Mouse (Mus musculus) thymus, postnatal 4 days (tissue): Measurements from ENCODE around the gene Fam71d.

Experiments
- DNase-seq: peaks from one replicate; pipeline ENCODE4 v3.0.0; 2021

Gene Fam71d

GRCm38 (mm10) chr12:78691325-78691724 lies at the start of gene Fam71d:
Gene Fam71d, plus strand, starts transcription at chr12:78691535.
- no peak for DNase-seq

GRCm38 (mm10) chr12:78643691-78644090 lies 47.6 kb upstream of the Fam71d start:
- no peak for DNase-seq

- DNase-seq: no peak
These were observed 46.1 kb upstream of the Fam71d start for GRCm38 (mm10) chr12:78645282-78645681.

- DNase-seq: no peak
These were observed 31.5 kb upstream of the Fam71d start for GRCm38 (mm10) chr12:78659718-78660304.

- no peak for DNase-seq
These were observed 13.1 kb upstream of the Fam71d start for GRCm38 (mm10) chr12:78678101-78678806.

DNA sequence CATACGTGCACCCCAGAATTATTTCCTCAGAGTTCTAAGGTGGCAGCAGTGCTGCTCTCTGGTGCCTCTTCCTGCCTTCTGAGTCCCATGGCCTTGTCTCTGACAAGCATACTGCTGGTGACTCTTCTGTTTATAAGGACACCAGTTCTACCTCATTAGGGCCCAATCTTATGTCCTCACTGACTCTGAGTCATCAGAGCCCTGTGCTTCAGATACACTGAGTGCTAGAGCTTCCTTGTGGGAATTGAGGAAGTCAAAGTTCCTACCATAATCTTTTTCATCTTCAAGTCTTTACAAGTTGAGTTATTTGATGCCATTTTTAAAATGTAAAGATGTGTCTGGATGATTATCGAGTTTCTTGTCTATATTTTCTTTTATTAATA lies 12.5 kb upstream of the Fam71d start:
- DNase-seq: no peak

GRCm38 (mm10) chr12:78681048-78681447 lies 10.3 kb upstream of the Fam71d start:
- no peak for DNase-seq

DNA sequence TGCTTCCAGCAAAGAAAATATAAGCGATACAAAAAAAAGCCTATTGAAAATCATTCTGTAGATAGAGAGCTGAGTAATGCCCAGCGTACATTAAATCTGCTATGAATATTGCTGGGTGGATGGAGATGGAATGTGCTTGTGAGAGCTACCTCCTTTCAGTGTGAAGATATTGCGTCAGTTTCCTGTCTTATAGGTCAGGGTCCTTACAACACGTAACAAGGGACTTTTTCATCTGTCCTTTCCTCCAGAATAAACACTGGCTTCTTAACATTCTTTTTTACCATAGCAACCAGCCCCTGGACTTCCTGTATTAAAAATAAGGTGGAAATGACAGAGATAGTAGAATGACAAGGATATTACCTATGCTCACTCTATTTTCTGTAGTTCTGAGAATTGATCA lies 9.1 kb upstream of the Fam71d start:
- no peak for DNase-seq

DNA sequence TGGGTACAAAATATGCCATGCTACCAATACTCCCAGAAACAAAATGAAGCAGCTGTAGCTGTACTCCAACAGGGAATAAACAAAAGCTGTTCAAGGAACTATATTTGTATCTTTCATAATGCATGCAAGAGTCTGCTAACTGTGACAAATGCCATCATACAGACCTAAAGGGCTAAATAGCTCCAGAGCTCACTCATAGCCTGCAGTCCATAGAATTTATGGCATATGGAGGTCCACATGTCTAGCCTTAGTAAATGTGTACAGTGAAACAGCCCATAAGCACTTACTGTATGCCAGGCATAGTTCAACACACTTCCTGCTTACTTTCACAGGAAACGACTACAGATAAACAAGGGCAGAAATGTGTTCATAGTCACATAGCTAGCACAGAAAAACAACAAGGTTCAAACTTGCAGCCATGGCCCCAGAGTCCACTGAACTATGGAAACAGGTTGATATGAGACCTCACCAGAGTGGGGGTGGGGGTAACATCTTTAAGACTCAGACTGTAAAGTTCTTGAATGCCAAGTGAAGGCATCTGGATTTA lies 5.6 kb upstream of the Fam71d start:
- no peak for DNase-seq

GRCm38 (mm10) chr12:78688876-78689275 lies 2.5 kb upstream of the Fam71d start:
- DNase-seq: no peak

- no peak for DNase-seq
These were observed 1.9 kb downstream of the Fam71d start for GRCm38 (mm10) chr12:78693281-78693680.

- DNase-seq: no peak
These were observed 26.4 kb downstream of the Fam71d start for GRCm38 (mm10) chr12:78717783-78718182.

DNA sequence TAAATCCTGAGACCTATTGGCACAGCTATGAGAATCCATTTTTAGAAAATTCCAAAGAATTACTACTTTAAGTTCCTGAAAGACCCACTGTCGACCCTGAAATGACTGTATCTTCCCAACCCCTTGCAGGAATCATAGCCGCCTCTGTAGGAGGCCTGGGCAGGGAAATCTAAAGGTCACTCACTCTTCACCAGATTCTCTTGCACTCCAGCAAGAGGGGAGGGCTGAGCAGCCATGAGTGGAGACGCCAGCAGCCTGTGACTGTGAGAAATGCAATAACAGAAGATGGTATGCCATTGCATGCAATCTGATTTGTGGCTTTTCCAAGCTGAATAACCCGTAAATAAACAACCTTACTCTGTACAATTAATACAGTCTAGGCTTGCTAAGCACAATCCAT lies 36.4 kb downstream of the Fam71d start:
- DNase-seq: no peak

DNA sequence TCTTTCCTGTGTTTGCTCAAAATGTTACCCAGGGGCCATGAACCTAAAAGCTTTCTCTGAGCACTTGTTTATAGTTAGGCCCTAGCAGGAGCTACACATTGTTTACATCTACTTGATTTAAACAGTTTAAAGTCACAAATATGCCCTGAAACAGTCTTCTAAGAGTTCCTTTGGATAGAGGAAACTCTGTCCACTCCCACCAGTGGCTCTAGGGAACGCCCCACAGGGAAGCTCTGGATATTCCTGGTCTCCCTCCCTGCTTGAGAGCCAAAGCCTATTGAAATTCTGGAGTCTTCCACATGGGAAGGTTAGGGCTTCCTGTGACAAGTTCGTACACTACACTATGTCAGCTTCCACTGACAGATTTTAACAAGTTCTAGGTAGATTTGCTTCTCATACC lies 48.3 kb downstream of the Fam71d start:
- DNase-seq: no peak

DNA sequence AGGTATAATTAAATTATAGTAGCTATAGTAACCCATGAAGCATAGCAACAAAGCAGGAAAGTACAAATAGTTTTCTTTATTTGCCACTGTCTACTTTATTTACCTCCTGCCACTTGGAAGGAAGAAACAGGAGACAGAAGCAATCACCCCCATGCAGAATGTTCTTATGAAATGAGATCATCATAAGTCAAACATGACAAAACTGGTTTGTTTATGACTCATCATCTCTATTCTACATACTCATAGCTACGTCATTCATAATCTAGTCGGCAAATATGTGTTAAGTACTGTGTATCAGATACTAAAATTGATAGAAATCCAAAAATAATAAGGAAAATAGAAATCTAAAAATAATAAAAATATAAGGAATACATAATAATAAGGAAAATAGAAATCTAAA lies 49.0 kb downstream of the Fam71d start:
- no peak for DNase-seq

DNA sequence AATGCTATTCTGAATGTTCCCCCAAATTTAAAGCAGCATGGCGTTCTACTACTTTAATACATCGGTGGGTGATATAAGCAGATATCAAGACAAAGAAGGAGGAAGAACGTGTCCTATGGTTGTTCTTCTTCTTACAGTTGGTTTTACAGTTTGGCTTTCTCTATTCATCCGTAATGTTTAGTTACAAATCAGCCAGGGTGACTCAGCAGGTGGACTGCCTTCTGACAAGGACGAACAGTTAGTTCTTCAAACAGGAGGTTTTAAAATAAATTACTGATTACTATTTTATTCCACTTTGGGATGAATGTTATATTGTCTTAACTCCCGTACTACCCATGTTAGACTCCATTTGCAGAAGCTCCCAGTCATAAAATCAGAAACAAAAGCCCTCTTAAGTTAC lies 54.9 kb downstream of the Fam71d start:
- no peak for DNase-seq

DNA sequence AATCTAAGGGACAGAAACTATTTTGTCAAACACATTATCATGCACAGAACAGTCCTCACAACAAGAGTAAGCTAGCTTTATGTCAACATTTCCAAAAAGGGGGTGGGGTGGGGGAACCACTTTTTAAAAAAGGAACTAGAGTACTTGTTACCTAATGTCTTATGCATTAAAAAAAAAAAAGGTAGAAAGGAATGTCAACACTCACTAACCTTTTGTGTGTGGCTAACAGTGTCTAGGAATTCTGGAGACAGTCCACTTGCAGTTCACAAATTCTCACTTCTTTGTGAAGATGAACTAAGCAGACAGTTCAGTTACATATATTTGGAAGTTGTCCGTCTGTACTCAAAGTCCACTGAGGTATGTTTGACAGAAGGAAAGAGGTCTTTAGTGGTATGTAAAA lies 56.1 kb downstream of the Fam71d start:
- DNase-seq: no peak

- DNase-seq: no peak
These were observed 56.8 kb downstream of the Fam71d start for GRCm38 (mm10) chr12:78748113-78748512.

DNA sequence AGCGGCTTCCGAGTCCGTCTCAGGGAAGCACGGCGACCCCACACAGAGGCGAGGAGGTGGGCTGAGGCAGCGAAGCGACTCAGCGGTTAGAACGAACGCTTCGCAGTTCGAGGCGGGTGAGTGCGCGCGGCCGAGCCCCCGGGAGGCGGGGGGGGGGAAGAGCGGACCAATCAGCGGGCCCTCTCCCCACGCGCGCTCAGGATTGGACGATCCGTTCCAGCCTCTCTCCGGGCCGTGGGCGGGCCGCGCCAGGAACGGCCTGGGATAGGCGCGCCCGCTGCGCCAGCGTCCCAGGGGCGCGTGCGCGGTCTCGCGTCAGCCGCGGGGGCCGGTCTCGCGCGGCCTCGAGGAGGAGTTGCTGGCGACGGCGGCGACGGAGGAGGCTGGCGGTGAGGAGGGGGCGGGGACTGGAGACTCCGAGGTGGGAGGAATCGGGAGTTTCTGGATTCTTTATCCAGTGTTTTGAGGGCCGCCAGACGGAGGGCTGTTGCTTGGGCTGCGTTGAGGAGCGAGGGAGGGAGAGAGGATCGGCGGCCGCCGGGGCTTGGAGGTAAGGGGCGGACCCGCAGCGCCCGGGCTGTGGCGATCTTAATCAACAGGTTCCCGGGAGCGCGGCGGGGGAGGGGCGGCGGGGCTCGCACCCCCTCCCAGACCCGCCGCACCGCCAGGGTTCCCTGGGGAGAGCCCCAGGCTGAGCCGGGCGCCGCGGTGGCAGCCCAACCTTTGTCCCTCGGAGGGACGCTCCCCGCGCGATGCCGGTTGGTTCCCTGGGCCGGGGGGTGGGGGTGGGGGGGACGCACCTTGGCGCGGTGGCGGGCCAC lies 57.4 kb downstream of the Fam71d start, which contains the start of gene Mpp5:
TSS of gene Mpp5 (plus strand) at position 351 of the 821 bp plus-strand sequence.
- peak; percentile 96 for DNase-seq

DNA sequence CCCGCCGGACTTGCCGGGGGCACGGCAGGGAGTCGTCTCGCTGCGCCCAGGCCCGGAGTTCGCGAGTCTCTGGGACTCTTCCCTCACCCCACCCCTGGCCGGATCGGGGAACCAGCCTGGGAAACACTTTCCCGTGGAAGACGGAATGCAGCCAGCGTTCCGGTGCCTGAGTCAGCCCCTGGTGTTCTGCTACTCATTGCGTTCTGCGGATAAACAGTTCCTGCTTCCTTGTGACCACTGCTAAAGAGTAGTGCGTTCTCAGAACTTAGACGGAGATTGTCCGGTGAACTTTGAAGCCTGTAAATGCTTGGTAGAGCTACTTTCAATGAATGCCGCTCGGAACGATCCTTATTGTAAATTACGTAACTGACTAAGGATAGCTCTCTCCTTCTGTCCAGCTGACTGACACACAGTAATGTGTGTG lies 58.1 kb downstream of the Fam71d start:
- DNase-seq: no peak

DNA sequence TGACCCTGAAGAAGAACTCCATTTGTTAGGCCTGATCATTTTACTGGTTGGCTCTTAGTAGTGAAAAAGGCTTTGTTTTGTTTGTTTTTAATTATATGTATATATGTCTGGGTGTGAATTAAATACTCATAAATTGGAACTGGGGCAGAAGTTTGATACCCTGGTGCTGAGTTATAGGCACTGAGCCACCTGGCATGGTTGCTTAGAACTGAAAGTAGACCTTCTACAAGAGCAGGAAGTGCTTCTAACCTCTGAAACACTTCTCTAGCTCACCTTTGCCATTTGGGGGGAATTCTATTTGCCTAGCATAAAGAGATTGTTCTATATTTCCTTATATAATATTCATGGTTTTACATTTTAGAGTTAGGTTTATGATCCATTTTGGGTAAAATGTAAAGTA lies 70.6 kb downstream of the Fam71d start:
- no peak for DNase-seq

- no peak for DNase-seq
These were observed 77.8 kb downstream of the Fam71d start for GRCm38 (mm10) chr12:78769031-78769713.

DNA sequence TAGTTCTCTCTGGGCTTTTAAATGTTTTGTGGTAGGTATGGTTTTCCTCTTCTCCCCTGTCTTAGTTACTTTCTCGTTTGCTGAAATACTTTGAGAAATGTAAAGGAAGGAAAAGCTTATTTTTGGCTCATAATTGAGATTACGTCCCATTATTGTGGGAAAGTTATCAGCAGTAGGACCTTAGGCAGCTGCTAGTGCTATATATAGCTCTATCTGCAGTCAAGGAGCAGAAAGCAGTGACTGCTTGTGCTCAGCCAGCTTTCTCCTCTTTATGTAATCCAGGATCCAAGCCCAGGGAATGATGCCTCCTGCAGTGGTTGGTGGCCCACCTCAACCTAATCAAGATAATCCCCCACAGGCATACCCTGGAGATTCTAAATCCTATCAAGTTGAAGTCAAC lies 81.9 kb downstream of the Fam71d start:
- no peak for DNase-seq
